10 mouse cellular contexts compared by ENCODE assay signal in the genomic region with DNA sequence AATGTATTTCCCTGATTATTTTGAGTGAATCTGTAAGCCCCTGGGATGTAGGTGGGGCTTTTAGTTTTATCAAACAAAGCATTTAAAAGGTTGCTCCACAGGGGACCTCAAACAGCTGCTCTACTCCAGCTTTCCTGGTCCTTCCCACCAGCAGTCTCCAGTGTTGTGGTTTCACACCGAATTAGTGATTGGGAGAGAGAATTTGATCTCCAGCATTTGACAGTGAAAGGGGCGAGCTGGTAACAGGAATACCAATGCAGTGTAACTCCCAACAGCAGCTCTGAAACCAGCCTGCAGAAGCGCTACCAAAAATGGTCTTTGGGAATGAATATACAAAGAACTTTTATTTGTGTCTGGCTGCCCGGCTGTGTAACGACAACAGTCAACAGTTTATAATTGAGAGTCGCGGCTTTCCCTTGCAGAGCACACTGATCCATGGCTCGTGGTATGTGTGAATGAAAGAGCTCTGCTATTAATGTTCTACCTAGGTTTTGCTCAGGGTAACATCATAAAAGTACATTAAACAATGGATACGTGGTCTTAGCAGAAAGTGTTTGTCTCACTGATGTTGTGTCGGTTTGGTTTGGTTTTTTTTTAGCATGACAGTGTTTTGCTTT.
DNase-seq lines count a peak whose midpoint lies in the region; ATAC-seq and TF ChIP-seq lines count a peak whose summit lies in the region.
"Had no signal": no experiment of that assay in that cellular context is flagged by ENCODE, and none has a peak within 500 bp of the region (broad histone marks: within the 10 kb centered on the region; RNA-seq: fewer than 3 reads in every experiment).

No protein-coding gene starts in this region.

- intact Hi-C loops in gastrocnemius, postnatal 36 days (cut with DNase I) = no loop called here

- no peak for TF ChIP-seq CTCF in kidney, postnatal 0 days (IDR thresholded peaks at IDR 0.05; ENCODE audit: low read depth)

- H3K27ac ChIP-seq in kidney, postnatal 0 days = no peak overlapping the region
- H3K27ac ChIP-seq in kidney, embryonic 14.5 days (ENCODE audit: low read depth, low read length) = no peak overlapping the region
- H3K27ac ChIP-seq in hindbrain, embryonic 13.5 days = no peak overlapping the region
- no peak overlapping the region for H3K27ac ChIP-seq in midbrain, embryonic 16.5 days (ENCODE audit: low read length)

- no peak overlapping the region for H3K9ac ChIP-seq in kidney, postnatal 0 days (ENCODE audit: low read depth, low read length)
- H3K9ac ChIP-seq in kidney, embryonic 14.5 days (ENCODE audit: low read depth, low read length) = no peak overlapping the region
- no peak overlapping the region for H3K9ac ChIP-seq in hindbrain, embryonic 13.5 days
- no peak overlapping the region for H3K9ac ChIP-seq in midbrain, embryonic 16.5 days (ENCODE audit: low read depth, low read length)

- no peaks in the 10 kb centered on the region for H3K4me1 ChIP-seq in kidney, postnatal 0 days (replicated peaks; ENCODE audit: insufficient read depth, low read length)
- no peaks in the 10 kb centered on the region for H3K4me1 ChIP-seq in kidney, embryonic 14.5 days (ENCODE audit: control insufficient read depth, insufficient read depth, low read length)
- peaks cover 10% of the 10 kb centered on the region; the same call in 1 of the 2 replicates for H3K4me1 ChIP-seq in hindbrain, embryonic 13.5 days (replicated peaks)
- no peaks in the 10 kb centered on the region for H3K4me1 ChIP-seq in midbrain, embryonic 16.5 days (ENCODE audit: control insufficient read depth, insufficient read depth, low read length)

- peak; percentile 25 for DNase-seq in kidney, postnatal 0 days (ENCODE audit: low spot score)
- peak; percentile 56 for DNase-seq in embryo, embryonic 10 days (ENCODE audit: low spot score)
- DNase-seq in spleen, postnatal 4 days (ENCODE audit: low spot score in 2 of 2) = no peak
- DNase-seq in gastrocnemius, postnatal 36 days = no peak
- DNase-seq in layer of hippocampus, adult 9-10 months (ENCODE audit: low spot score) = no peak
- DNase-seq: cerebellum, adult 2 months; thymus, adult 18-20 months had no signal

- H3K4me3 ChIP-seq in kidney, postnatal 0 days (replicated peaks; ENCODE audit: low read depth, low read length) = no peak overlapping the region
- no peak overlapping the region for H3K4me3 ChIP-seq in kidney, embryonic 14.5 days (ENCODE audit: low read length)
- no peak overlapping the region for H3K4me3 ChIP-seq in hindbrain, embryonic 13.5 days
- no peak overlapping the region for H3K4me3 ChIP-seq in midbrain, embryonic 16.5 days (ENCODE audit: low read depth, low read length)

- H3K4me2 ChIP-seq in kidney, postnatal 0 days (ENCODE audit: low read length) = no peak overlapping the region
- no peak overlapping the region for H3K4me2 ChIP-seq in kidney, embryonic 14.5 days (replicated peaks; ENCODE audit: low read depth, low read length)
- H3K4me2 ChIP-seq in hindbrain, embryonic 13.5 days = peak overlapping the region; percentile 21; the same call in 1 of the 2 replicates
- H3K4me2 ChIP-seq in midbrain, embryonic 16.5 days (ENCODE audit: low read length) = peak overlapping the region; percentile 16

- no peak for ATAC-seq in kidney, postnatal 0 days (replicated peaks; ENCODE audit: low FRiP score, low read depth)
- ATAC-seq in kidney, embryonic 14.5 days (ENCODE audit: low FRiP score, low TSS enrichment) = no peak
- no peak for ATAC-seq in hindbrain, embryonic 13.5 days (ENCODE audit: low FRiP score)
- ATAC-seq in midbrain, embryonic 16.5 days = peak; percentile 70; the same call in 1 of the 2 replicates

- H3K9me3 ChIP-seq in kidney, postnatal 0 days (replicated peaks; ENCODE audit: low read length) = no peaks in the 10 kb centered on the region
- H3K9me3 ChIP-seq in kidney, embryonic 14.5 days (ENCODE audit: control insufficient read depth, low read length) = no peaks in the 10 kb centered on the region
- no peaks in the 10 kb centered on the region for H3K9me3 ChIP-seq in hindbrain, embryonic 13.5 days
- H3K9me3 ChIP-seq in midbrain, embryonic 16.5 days (replicated peaks; ENCODE audit: control insufficient read depth, low read length, poor library complexity, severe bottlenecking) = no peaks in the 10 kb centered on the region

- H3K36me3 ChIP-seq in kidney, postnatal 0 days (ENCODE audit: insufficient read depth, low read length) = 0 out of 2 replicates have a peak, but pooled peaks cover 3% of the 10 kb centered on the region
- no peaks in the 10 kb centered on the region for H3K36me3 ChIP-seq in kidney, embryonic 14.5 days (ENCODE audit: control insufficient read depth, insufficient read depth, low read length)
- H3K36me3 ChIP-seq in hindbrain, embryonic 13.5 days = no peaks in the 10 kb centered on the region
- no peaks in the 10 kb centered on the region for H3K36me3 ChIP-seq in midbrain, embryonic 16.5 days (ENCODE audit: control insufficient read depth, insufficient read depth, low read length)

- WGBS in kidney, postnatal 0 days = 27% methylated on average over 10 of the region's 10 CpGs
- WGBS in kidney, embryonic 14.5 days = 21% methylated on average over 10 of the region's 10 CpGs
- WGBS in hindbrain, embryonic 13.5 days = 6% methylated on average over 10 of the region's 10 CpGs
- 5% methylated on average over 10 of the region's 10 CpGs for WGBS in midbrain, embryonic 16.5 days

- no peaks in the 10 kb centered on the region for H3K27me3 ChIP-seq in kidney, postnatal 0 days (ENCODE audit: insufficient read depth, low read length)
- H3K27me3 ChIP-seq in kidney, embryonic 14.5 days (ENCODE audit: control insufficient read depth, insufficient read depth, low read length) = no peaks in the 10 kb centered on the region
- peaks cover 19% of the 10 kb centered on the region for H3K27me3 ChIP-seq in hindbrain, embryonic 13.5 days
- H3K27me3 ChIP-seq in midbrain, embryonic 16.5 days (ENCODE audit: control insufficient read depth, insufficient read depth, low read depth, low read length) = no peaks in the 10 kb centered on the region

Comparison
In these comparisons a context has a peak if more than half of its experiments do, and no peak if none do; other contexts are left out.
1. DNase-seq: peak in kidney, postnatal 0 days (single experiment) and embryo, embryonic 10 days (single experiment); none in spleen, postnatal 4 days (0 of 2), gastrocnemius, postnatal 36 days (0 of 2) and layer of hippocampus, adult 9-10 months (single experiment).
2. H3K4me2 ChIP-seq: peak in hindbrain, embryonic 13.5 days (single experiment) and midbrain, embryonic 16.5 days (single experiment); none in kidney, postnatal 0 days (single experiment) and kidney, embryonic 14.5 days (single experiment).